17 mouse cellular contexts compared by ENCODE assay signal in the genomic region with DNA sequence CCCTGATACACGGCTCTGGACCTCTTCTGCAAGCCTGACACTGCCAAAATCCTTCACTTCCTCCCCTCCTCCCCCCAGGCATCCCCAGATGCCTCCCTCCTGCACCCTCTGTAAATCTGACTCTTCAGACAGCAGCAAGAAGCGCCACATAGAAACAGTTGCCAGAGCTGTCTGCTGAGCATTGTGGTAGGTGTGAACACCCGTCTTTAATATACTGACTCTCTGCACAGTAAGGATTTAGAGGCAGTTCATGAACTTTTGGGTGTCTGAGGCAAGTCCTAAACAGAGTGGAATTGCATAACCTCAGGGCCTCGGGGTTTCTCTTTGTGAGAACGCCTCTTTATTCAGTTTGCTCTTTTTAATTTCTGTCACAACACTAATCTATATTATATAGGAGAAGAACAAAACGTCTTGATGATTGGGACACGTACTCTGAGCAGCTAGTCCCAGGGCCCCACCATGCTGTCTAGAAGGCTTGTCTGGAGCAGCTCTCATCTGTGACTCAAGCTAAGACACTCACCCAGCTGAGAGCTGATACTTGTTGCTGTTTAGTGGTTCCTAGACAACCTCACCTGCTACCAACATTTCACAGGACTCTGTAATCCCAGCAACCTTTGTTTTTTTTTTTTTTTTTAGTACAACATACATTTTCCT. TPM values are rescaled to one million over a fixed set of nuclear protein-coding genes. Genes with fewer than 3 reads are reported as not detected.
DNase-seq lines count a peak whose midpoint lies in the region; ATAC-seq and TF ChIP-seq lines count a peak whose summit lies in the region.
"Had no signal": no experiment of that assay in that cellular context is flagged by ENCODE, and none has a peak within 500 bp of the region (broad histone marks: within the 10 kb centered on the region; RNA-seq: fewer than 3 reads in every experiment).

No protein-coding gene starts in this region.

- DNase-seq in heart, embryonic 10.5 days (ENCODE audit: low spot score): peak; percentile 70
- no peak for DNase-seq in heart, adult 11 months
- DNase-seq in lung, postnatal 10 days: peak; percentile 22
- no peak for DNase-seq in lung, adult 18-20 months
- peak; percentile 62 for DNase-seq in embryonic facial prominence, embryonic 14.5 days (ENCODE audit: low spot score)
- peak; percentile 34 for DNase-seq in mesoderm, embryonic 11.5 days (ENCODE audit: low read depth, low spot score)
- DNase-seq in liver, postnatal 0 days: no peak
- DNase-seq in left cerebral cortex, postnatal 4 days: no peak
- DNase-seq: adrenal gland, postnatal 25 days; cerebellum, adult 9-11 months; gastrocnemius, postnatal 36 days; heart, postnatal 36 days; layer of hippocampus, adult 9-11 months; liver, embryonic 13.5 days had no signal

- no peak overlapping the region for H3K9ac ChIP-seq in embryonic facial prominence, embryonic 14.5 days (ENCODE audit: low read depth, low read length)
- no peak overlapping the region for H3K9ac ChIP-seq in liver, postnatal 0 days (replicated peaks)
- H3K9ac ChIP-seq: heart, embryonic 12.5 days; liver, embryonic 13.5 days had no signal

- H3K9me3 ChIP-seq in heart, embryonic 10.5 days: no peaks in the 10 kb centered on the region
- no peaks in the 10 kb centered on the region for H3K9me3 ChIP-seq in embryonic facial prominence, embryonic 14.5 days (ENCODE audit: control insufficient read depth, low read length)
- no peaks in the 10 kb centered on the region for H3K9me3 ChIP-seq in liver, postnatal 0 days (ENCODE audit: low read length)
- H3K9me3 ChIP-seq: heart, embryonic 12.5 days; liver, embryonic 13.5 days had no signal

- no peaks in the 10 kb centered on the region for H3K36me3 ChIP-seq in heart, embryonic 10.5 days
- no peaks in the 10 kb centered on the region for H3K36me3 ChIP-seq in embryonic facial prominence, embryonic 14.5 days (ENCODE audit: control insufficient read depth, insufficient read depth, low read length)
- H3K36me3 ChIP-seq in liver, postnatal 0 days (replicated peaks; ENCODE audit: insufficient read depth, low read length): no peaks in the 10 kb centered on the region
- H3K36me3 ChIP-seq: heart, embryonic 12.5 days; liver, embryonic 13.5 days had no signal

- 56% methylated on average over 7 of the region's 7 CpGs for WGBS in heart, embryonic 10.5 days
- WGBS in embryonic facial prominence, embryonic 14.5 days: 26% methylated on average over 7 of the region's 7 CpGs
- WGBS in liver, postnatal 0 days (ENCODE audit: insufficient replicate concordance): 48% methylated on average over 7 of the region's 7 CpGs

- intact Hi-C loops in left cerebral cortex, postnatal 4 days (cut with DNase I): no loop called here

- no peak overlapping the region for H3K4me2 ChIP-seq in embryonic facial prominence, embryonic 14.5 days (ENCODE audit: low read depth, low read length)
- no peak overlapping the region for H3K4me2 ChIP-seq in liver, postnatal 0 days (ENCODE audit: low read depth, low read length)
- H3K4me2 ChIP-seq: heart, embryonic 12.5 days; liver, embryonic 13.5 days had no signal

- peak overlapping the region; percentile 12; the same call in 1 of the 2 replicates for H3K27ac ChIP-seq in heart, embryonic 10.5 days
- no peak overlapping the region for H3K27ac ChIP-seq in embryonic facial prominence, embryonic 14.5 days (replicated peaks; ENCODE audit: low read depth, low read length)
- no peak overlapping the region for H3K27ac ChIP-seq in liver, postnatal 0 days (ENCODE audit: low read depth)
- H3K27ac ChIP-seq: liver, embryonic 13.5 days had no signal

- no peak for TF ChIP-seq CTCF in liver, postnatal 0 days (IDR thresholded peaks at IDR 0.05; ENCODE audit: low read depth)

- TF ChIP-seq EP300 in liver, postnatal 0 days (IDR thresholded peaks at IDR 0.05; ENCODE audit: low read depth): no peak

- no peaks in the 10 kb centered on the region for H3K27me3 ChIP-seq in heart, embryonic 10.5 days (ENCODE audit: insufficient read depth, poor library complexity, severe bottlenecking)
- no peaks in the 10 kb centered on the region for H3K27me3 ChIP-seq in embryonic facial prominence, embryonic 14.5 days (replicated peaks; ENCODE audit: control insufficient read depth, insufficient read depth, low read length)
- no peaks in the 10 kb centered on the region for H3K27me3 ChIP-seq in liver, postnatal 0 days (ENCODE audit: insufficient read depth, low read length)
- H3K27me3 ChIP-seq: heart, embryonic 12.5 days; liver, embryonic 13.5 days; megakaryocyte, embryonic 14.5 days had no signal

- no peak overlapping the region for H3K4me3 ChIP-seq in heart, embryonic 10.5 days
- no peak overlapping the region for H3K4me3 ChIP-seq in embryonic facial prominence, embryonic 14.5 days (ENCODE audit: low read depth, low read length)
- H3K4me3 ChIP-seq in liver, postnatal 0 days (ENCODE audit: low read depth, low read length): no peak overlapping the region
- H3K4me3 ChIP-seq: heart, embryonic 12.5 days; liver, embryonic 13.5 days; megakaryocyte, embryonic 14.5 days had no signal

- ATAC-seq in embryonic facial prominence, embryonic 14.5 days (ENCODE audit: low read depth): peak; percentile 72
- no peak for ATAC-seq in liver, postnatal 0 days

- peaks cover 26% of the 10 kb centered on the region for H3K4me1 ChIP-seq in heart, embryonic 10.5 days
- peaks cover 10% of the 10 kb centered on the region for H3K4me1 ChIP-seq in embryonic facial prominence, embryonic 14.5 days (ENCODE audit: control insufficient read depth, insufficient read depth, low read length)
- no peaks in the 10 kb centered on the region for H3K4me1 ChIP-seq in liver, postnatal 0 days (ENCODE audit: insufficient read depth)
- H3K4me1 ChIP-seq: liver, embryonic 13.5 days; megakaryocyte, embryonic 14.5 days had no signal

RNA-seq across cellular contexts. Expression of a gene that starts 49.4 kb away (rescaled TPM):
- polyA plus RNA-seq in heart, embryonic 10.5 days (2016; fragmentation: Nextera tagmentation; extraction: Ambion mirVana): 32.0 and 73.8 TPM in 2 replicates
- polyA plus RNA-seq in embryonic facial prominence, embryonic 14.5 days (2014; fragmentation: Nextera tagmentation; extraction: Ambion mirVana): 62.0 and 72.7 TPM in 2 replicates
- 0.48 and 0.54 TPM in 2 replicates for polyA plus RNA-seq in liver, postnatal 0 days (2015; fragmentation: Nextera tagmentation; extraction: Ambion mirVana)
- total RNA-seq in left cerebral cortex, postnatal 4 days (2021): 100 to 1,000 TPM; 194 to 222 TPM
- total RNA-seq: neutrophil, adult 5-6 weeks had no signal

Comparison
In these comparisons a context has a peak if more than half of its experiments do, and no peak if none do; other contexts are left out.
1. DNase-seq: peak in heart, embryonic 10.5 days (single experiment), lung, postnatal 10 days (single experiment), embryonic facial prominence, embryonic 14.5 days (single experiment) and mesoderm, embryonic 11.5 days (single experiment); none in heart, adult 11 months (single experiment), lung, adult 18-20 months (0 of 2), liver, postnatal 0 days (single experiment) and left cerebral cortex, postnatal 4 days (single experiment).
2. RNA of a gene that starts 49.4 kb away (polyA plus RNA-seq): 32.0 to 73.8 TPM in heart, embryonic 10.5 days and 62.0 to 72.7 TPM in embryonic facial prominence, embryonic 14.5 days; 0.48 to 0.54 TPM in liver, postnatal 0 days; every median in the first group is over 10 times any median in the second.